Mouse (Mus musculus) liver, embryonic 16.5 days (tissue): ENCODE measurements around the gene Nagpa. TPM values are rescaled to one million over a fixed set of nuclear protein-coding genes. Genes with fewer than 3 reads are reported as not detected.

Experiments used
- ATAC-seq: fragments of 200-750 bp; cut with Nextera tagmentation; 2 replicates; pipeline ENCODE4 v1.8.0; 2017; ENCODE audit warnings: low read depth, mild to moderate bottlenecking, moderate number of reproducible peaks, moderate library complexity
- H3K27ac ChIP-seq: fragments of 300-500 bp; sonication (generic); 2 replicates; pipeline ENCODE4 v1.5.1; 2014; ENCODE audit warnings: mild to moderate bottlenecking, low read length
- H3K27me3 ChIP-seq: fragments of 300-500 bp; sonication (generic); 2 replicates; pipeline ENCODE4 v1.6.1; 2014; ENCODE audit warnings: low read depth, low read length, mixed read lengths; ENCODE audit not compliant: control insufficient read depth, insufficient read depth
- H3K36me3 ChIP-seq: fragments of 300-500 bp; sonication (generic); 2 replicates; pipeline ENCODE4 v1.6.1; 2014; ENCODE audit warnings: mild to moderate bottlenecking; ENCODE audit not compliant: control insufficient read depth, insufficient read depth
- H3K4me1 ChIP-seq: fragments of 300-500 bp; sonication (generic); 2 replicates; pipeline ENCODE4 v1.6.1; 2014; ENCODE audit warnings: low read depth, low read length, mixed read lengths; ENCODE audit not compliant: control insufficient read depth
- H3K4me2 ChIP-seq: fragments of 300-500 bp; sonication (generic); 2 replicates; pipeline ENCODE4 v1.6.1; 2014; ENCODE audit warnings: low read depth, low read length, mixed read lengths
- H3K4me3 ChIP-seq: fragments of 300-500 bp; sonication (generic); 2 replicates; pipeline ENCODE4 v1.5.1; 2014; ENCODE audit warnings: low read depth, mild to moderate bottlenecking, low read length
- H3K9ac ChIP-seq: fragments of 300-500 bp; sonication (generic); 2 replicates; pipeline ENCODE4 v1.6.1; 2014; ENCODE audit warnings: low read depth, low read length
- H3K9me3 ChIP-seq: fragments of 300-500 bp; sonication (generic); replicated peaks from 2 replicates; pipeline ENCODE4 v1.6.1; 2016; ENCODE audit warnings: low read length; ENCODE audit not compliant: control insufficient read depth
- WGBS: fragments of 180-500 bp; shearing (Covaris S2); extraction: QIAGEN DNeasy Blood & Tissue Kit; methylation state at CpG from one replicate; pipeline ENCODE4 v1.1.7; 2014; ENCODE audit not compliant: insufficient replicate concordance; 5-methylcytosine and 5-hydroxymethylcytosine counted together
- polyA plus RNA-seq: library from polyadenylated mRNA; unstranded; fragments of >200 nt; fragmentation: Nextera tagmentation; extraction: Ambion mirVana; gene quantifications from 2 replicates; pipeline ENCODE4 v1.2.1, GENCODE M21; 2015

The Nagpa gene
- polyA plus RNA-seq, 1 experiment from 2014 or later = 11.7 TPM

DNA sequence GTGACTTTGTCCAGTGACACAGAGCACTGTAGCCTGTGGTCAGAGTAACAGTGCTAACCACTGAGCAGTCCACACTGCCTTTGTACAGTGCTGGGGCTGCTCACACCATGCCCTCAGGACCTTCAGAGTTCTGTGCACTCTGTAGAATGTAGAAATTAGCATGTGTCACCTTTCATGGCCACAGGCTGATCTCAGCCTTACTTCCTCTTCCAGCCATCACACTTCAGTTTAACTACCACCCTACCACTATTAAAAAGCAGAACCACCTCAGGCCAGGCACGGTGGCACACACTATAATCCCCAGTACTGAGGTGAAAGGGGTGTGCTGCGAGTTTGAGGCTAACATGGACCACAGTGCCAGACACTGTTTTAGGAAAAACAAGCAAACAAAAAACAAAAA, 6.6 kb upstream of the Nagpa start:
- H3K9me3 ChIP-seq = no peaks in the 10 kb centered on the region
- no peaks in the 10 kb centered on the region for H3K27me3 ChIP-seq
- no peak overlapping the region for H3K4me2 ChIP-seq
- no peak for ATAC-seq
- H3K4me1 ChIP-seq = no peaks in the 10 kb centered on the region
- no peak overlapping the region for H3K4me3 ChIP-seq
- H3K36me3 ChIP-seq = no peaks in the 10 kb centered on the region
- no peak overlapping the region for H3K27ac ChIP-seq
- 19% methylated on average over 2 of the region's 2 CpGs for WGBS
- H3K9ac ChIP-seq = no peak overlapping the region

DNA sequence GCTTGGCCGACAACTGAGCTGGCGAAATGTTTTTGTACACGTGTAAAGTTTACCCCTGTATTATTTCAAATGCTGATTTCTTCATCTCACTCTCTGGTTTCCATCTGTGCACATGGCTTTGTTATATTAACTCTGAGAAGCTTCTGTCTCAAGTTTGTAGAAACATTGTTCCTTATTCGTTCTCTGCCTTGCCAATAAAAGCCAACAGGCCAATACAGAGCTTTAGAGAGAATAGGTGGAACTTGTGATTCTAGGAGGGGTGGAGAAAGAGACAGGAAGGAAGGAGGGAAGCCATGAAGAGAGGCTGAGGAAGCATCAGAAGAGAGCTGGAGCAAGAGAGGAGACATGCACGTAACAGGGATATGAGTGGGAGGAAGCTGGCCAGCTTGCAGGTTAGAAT, 2.2 kb upstream of the Nagpa start:
- H3K4me1 ChIP-seq = peaks cover 7% of the 10 kb centered on the region
- no peaks in the 10 kb centered on the region for H3K27me3 ChIP-seq
- H3K4me2 ChIP-seq = no peak overlapping the region
- H3K9me3 ChIP-seq = no peaks in the 10 kb centered on the region
- WGBS = 52% methylated on average over 5 of the region's 5 CpGs
- H3K36me3 ChIP-seq = no peaks in the 10 kb centered on the region; the same call in 1 of the 2 replicates
- H3K27ac ChIP-seq = no peak overlapping the region
- ATAC-seq = no peak
- no peak overlapping the region for H3K4me3 ChIP-seq
- H3K9ac ChIP-seq = no peak overlapping the region

DNA sequence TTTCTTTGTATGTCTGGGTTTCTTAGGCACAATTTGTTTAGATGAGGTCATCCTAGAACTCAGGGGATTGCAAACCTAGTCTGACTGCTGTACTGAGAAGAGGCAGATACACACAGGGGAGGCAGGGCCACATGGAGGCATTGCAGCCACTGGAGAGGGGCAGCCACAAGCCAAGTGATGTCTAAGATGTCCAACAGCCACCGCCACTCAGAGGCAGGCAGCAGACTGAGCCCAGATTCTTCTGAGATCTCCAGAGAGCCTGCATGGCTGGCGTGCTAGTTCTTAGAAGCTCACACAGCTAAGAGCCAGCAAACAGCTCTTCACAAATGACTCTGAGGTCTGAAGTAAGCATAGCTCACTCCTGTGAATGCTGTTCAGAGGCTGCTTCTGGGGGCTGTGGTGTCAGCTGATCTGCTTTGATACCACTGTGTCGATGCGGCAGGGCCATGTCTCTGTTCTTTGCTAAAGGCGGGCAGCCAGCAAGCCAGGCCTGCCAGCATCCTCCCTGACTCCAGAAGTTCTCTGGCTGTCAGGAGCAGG, 1.7 kb upstream of the Nagpa start:
- H3K4me3 ChIP-seq = no peak overlapping the region
- H3K27me3 ChIP-seq = no peaks in the 10 kb centered on the region
- H3K4me1 ChIP-seq = peaks cover 7% of the 10 kb centered on the region
- H3K27ac ChIP-seq = no peak overlapping the region
- H3K4me2 ChIP-seq = no peak overlapping the region
- H3K36me3 ChIP-seq = no peaks in the 10 kb centered on the region; the same call in 1 of the 2 replicates
- WGBS = 77% methylated on average over 5 of the region's 5 CpGs
- H3K9me3 ChIP-seq = no peaks in the 10 kb centered on the region
- H3K9ac ChIP-seq = no peak overlapping the region
- no peak for ATAC-seq

DNA sequence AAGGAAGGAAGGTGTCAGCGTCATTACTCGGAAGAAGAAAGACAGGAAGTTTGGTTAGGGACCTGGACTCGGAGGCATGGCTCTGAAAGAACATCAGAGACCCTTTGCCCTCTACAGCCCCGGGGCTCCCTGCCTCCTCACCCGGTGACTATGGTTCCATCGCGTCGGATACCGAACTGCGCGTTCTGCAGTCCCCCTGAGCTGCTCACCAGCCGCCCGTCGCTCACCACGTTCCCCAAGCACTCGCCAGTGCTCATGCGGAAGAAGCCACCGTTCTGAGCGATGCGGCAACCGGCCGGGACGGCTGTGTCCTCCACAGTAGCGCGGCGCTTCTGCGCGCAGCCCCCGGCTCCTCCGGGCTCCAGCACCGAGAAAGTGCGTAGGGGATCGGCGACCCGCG, 612 bp downstream of the Nagpa start:
- peaks cover 5% of the 10 kb centered on the region for H3K36me3 ChIP-seq
- WGBS = under 1% methylated on average over 36 of the region's 36 CpGs
- H3K27me3 ChIP-seq = no peaks in the 10 kb centered on the region
- peak overlapping the region; percentile 33; the same call in 1 of the 2 replicates for H3K27ac ChIP-seq
- peak overlapping the region; percentile 73 for H3K9ac ChIP-seq
- H3K9me3 ChIP-seq = no peaks in the 10 kb centered on the region
- peak; percentile 42 for ATAC-seq
- H3K4me1 ChIP-seq = peaks cover 7% of the 10 kb centered on the region
- H3K4me3 ChIP-seq = peak overlapping the region; percentile 80
- peak overlapping the region; percentile 93 for H3K4me2 ChIP-seq

DNA sequence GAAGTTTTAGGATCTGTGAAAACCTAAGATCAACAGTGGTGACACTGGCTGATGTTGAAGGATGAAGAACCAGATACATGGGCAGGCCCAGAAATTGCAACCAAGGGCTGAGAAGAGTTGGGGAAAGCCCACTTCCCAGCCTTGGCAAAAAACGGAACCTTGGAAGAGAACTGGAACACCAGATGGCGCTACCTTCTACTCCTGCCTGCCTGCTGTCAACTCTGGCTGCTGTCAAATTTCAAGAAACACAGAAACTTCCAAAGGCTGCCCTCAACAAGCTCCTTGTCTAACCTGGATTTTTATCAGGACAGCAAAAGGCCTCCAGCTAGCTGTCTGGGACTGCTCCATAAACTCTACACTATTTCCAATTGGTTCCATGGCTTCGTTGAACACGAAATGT, 1.1 kb downstream of the Nagpa start:
- peak overlapping the region; percentile 93 for H3K4me2 ChIP-seq
- H3K9me3 ChIP-seq = no peaks in the 10 kb centered on the region
- peaks cover 7% of the 10 kb centered on the region for H3K4me1 ChIP-seq
- H3K4me3 ChIP-seq = peak overlapping the region; percentile 80
- H3K9ac ChIP-seq = peak overlapping the region; percentile 73; the same call in 1 of the 2 replicates
- 12% methylated on average over 4 of the region's 4 CpGs for WGBS
- ATAC-seq = no peak
- H3K36me3 ChIP-seq = peaks cover 5% of the 10 kb centered on the region
- H3K27ac ChIP-seq = peak overlapping the region; percentile 29; the same call in 1 of the 2 replicates
- H3K27me3 ChIP-seq = no peaks in the 10 kb centered on the region

DNA sequence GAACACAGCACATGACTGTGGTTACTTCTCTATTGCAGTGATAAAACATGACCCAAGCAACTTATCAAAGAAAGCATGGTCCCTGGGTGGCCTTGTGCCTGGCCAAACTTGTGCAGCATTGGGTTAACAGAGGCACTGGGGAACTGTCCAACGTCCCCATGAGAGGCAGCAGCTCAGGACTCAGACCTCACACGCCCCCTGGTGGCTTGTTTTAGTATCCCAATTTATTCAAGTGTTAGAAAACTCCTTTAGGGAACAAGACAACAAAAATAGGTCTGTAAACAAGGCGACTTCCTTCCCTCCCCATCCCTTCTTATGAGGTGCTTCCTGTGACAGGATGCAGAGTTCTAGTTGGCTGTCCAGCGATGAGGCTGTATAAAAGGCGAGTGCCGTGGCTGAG, 8.7 kb downstream of the Nagpa start:
- Histone ChIP-seq H3K4me3 (no peak overlapping the region), H3K36me3 (peaks cover 5% of the 10 kb centered on the region), H3K4me1 (no peaks in the 10 kb centered on the region), H3K27ac (no peak overlapping the region), H3K9me3 (no peaks in the 10 kb centered on the region), H3K27me3 (no peaks in the 10 kb centered on the region), H3K9ac (no peak overlapping the region), H3K4me2 (no peak overlapping the region)
- ATAC-seq = no peak
- 18% methylated on average over 6 of the region's 6 CpGs for WGBS

DNA sequence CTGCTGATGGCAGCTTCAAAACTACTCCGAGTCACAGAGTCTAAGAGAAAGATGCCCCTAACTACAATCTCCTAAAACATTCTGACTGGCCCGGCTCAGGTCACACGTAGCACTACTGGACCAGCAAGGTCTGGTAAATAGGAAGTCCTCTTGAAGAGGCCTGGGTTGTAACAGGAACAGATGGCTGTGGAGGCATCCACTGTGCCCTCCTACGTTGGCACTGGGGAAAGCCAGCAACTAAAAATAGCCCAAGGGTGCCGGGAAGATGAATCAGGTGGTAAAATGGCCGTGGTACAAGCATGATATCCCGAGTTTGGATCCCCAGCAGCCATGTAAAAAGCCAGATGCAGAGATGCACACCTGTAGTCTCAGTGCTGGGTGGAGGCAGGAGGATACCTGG, 17.6 kb downstream of the Nagpa start:
- 49% methylated on average over 7 of the region's 7 CpGs for WGBS
- no peak for ATAC-seq
- Histone ChIP-seq H3K27me3 (no peaks in the 10 kb centered on the region), H3K4me1 (no peaks in the 10 kb centered on the region), H3K4me2 (no peak overlapping the region), H3K9me3 (no peaks in the 10 kb centered on the region), H3K36me3 (no peaks in the 10 kb centered on the region), H3K4me3 (no peak overlapping the region), H3K9ac (no peak overlapping the region), H3K27ac (no peak overlapping the region)

DNA sequence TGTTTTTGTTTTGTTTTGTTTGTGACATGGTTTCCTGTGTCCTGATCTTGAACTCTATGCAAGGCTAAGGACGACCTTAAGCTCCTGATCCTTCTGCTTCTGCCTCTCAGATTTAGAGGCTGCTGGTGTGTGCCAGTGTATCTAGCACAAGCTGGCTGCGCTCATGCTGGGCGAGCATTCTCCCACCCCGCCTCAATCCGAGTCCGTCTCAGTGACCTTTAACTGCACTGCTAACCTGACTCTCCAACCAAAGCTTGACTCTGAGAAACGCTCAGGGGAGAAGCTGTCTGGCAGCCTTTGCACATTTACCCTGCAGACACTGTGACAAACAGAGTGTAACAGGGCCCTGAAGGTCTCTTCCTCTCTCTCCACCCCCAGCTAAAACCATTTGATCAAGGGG, 18.1 kb downstream of the Nagpa start:
- no peak overlapping the region for H3K4me3 ChIP-seq
- no peaks in the 10 kb centered on the region for H3K36me3 ChIP-seq
- H3K27ac ChIP-seq = no peak overlapping the region
- H3K9me3 ChIP-seq = no peaks in the 10 kb centered on the region
- ATAC-seq = no peak
- H3K4me1 ChIP-seq = no peaks in the 10 kb centered on the region
- no peak overlapping the region for H3K4me2 ChIP-seq
- WGBS = 60% methylated on average over 7 of the region's 7 CpGs
- no peaks in the 10 kb centered on the region for H3K27me3 ChIP-seq
- H3K9ac ChIP-seq = no peak overlapping the region

DNA sequence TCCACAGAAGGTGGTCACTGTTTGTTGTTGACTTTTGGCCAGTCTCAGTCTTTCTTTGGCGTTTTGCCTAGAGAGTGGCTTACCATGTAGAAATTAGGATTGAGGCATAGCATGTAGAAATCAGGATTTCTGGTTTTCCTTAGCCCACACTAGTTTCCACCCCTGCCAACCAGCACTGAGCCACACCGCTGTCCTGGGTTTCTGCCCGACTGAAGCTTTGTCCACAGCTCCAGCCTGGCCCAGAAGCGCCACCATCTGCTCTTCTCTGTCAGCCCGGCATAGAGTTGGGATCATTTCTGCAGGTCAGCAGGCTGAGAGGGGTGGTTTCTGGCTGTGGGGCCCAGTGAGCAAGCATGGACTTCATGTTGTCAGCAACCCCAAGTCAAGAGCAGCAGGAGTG, 18.9 kb downstream of the Nagpa start:
- ATAC-seq = no peak
- H3K27ac ChIP-seq = no peak overlapping the region
- no peaks in the 10 kb centered on the region for H3K36me3 ChIP-seq
- no peaks in the 10 kb centered on the region for H3K9me3 ChIP-seq
- H3K27me3 ChIP-seq = no peaks in the 10 kb centered on the region
- no peaks in the 10 kb centered on the region for H3K4me1 ChIP-seq
- H3K4me2 ChIP-seq = no peak overlapping the region
- H3K9ac ChIP-seq = no peak overlapping the region
- H3K4me3 ChIP-seq = no peak overlapping the region
- 65% methylated on average over 5 of the region's 5 CpGs for WGBS
